Mouse (Mus musculus): ENCODE measurements around the gene Tmem247. TPM values are rescaled to one million over a fixed set of nuclear protein-coding genes. Genes with fewer than 3 reads are reported as not detected.

The Tmem247 gene
- polyA plus RNA-seq, 1 experiment = not detected

DNA sequence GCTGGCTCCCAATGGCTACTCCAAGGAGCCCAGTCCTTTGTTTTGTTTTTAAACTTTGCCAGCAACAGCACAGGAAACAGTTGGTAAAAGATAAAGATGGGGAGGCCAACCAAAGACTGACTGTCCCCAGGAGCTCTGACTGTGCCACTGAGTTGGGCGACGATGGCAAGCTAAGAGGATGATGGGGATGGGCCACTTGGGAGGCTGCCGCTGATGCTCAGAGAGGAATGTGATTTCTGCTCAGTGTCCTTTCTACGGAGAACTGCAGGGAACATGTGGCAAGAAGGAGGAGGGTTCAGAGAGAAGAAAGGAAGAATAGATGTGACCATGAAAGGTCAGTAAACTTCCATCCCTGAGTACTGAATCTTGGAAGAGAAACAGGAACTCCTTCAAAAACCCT, 22.0 kb upstream of the Tmem247 start:
- Histone ChIP-seq H3K4me1 (ENCODE audit: control insufficient read depth, insufficient read depth, low read length) (no peaks in the 10 kb centered on the region), H3K36me3 (ENCODE audit: control insufficient read depth, insufficient read depth, low read length) (no peaks in the 10 kb centered on the region), H3K4me3 (ENCODE audit: insufficient read depth, low read depth, low read length) (no peak overlapping the region), H3K27ac (ENCODE audit: insufficient read depth, low read depth, low read length) (no peak overlapping the region), H3K27me3 (replicated peaks; ENCODE audit: control insufficient read depth, insufficient read depth, low read length) (no peaks in the 10 kb centered on the region)
- TF ChIP-seq CTCF (conservative IDR thresholded peaks at IDR 0.05; ENCODE audit: insufficient read depth, insufficient read length, low read depth, low read length) (no peak), POLR2A (IDR thresholded peaks at IDR 0.05; ENCODE audit: low read depth, low read length) (no peak)
- no peak for DNase-seq
- 89% methylated on average over 4 of the region's 4 CpGs for WGBS

DNA sequence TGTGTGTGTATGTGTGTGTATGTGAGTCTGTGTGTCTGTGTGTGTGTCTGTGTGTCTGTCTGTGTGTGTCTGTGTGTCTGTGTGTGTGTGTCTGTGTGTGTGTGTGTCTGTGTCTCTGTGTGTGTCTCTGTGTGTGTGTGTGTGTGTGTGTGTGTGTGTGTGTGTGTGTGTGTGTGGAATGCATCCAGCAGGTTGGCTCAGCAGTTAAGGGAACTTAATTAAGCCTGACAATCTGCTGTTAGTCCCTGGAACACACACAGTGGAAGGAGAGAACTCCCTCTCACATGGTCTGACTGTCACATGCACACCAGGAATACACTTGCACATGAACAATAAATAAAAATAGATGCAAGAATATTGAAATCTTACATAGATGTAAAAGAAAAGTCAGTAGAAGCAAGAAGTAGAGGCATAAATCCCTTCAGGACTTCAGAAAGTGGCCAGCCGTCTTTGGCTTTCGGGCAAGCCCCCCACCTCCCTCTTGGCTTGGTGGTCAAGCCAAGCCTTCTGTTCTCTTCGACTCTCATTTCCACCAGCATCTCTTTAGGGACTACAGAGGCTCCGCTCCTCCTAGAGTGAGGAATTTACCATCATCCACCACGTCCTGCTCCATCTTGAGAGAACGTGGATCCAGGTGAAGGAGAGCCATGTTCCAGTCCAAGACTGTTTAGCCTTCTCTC, 19.5 kb upstream of the Tmem247 start:
- H3K36me3 ChIP-seq (ENCODE audit: control insufficient read depth, insufficient read depth, low read length) = no peaks in the 10 kb centered on the region
- H3K4me1 ChIP-seq (ENCODE audit: control insufficient read depth, insufficient read depth, low read length) = no peaks in the 10 kb centered on the region
- no peak for TF ChIP-seq CTCF (conservative IDR thresholded peaks at IDR 0.05; ENCODE audit: insufficient read depth, insufficient read length, low read depth, low read length)
- TF ChIP-seq POLR2A (IDR thresholded peaks at IDR 0.05; ENCODE audit: low read depth, low read length) = no peak
- WGBS = 96% methylated on average over 6 of the region's 6 CpGs
- no peaks in the 10 kb centered on the region for H3K27me3 ChIP-seq (replicated peaks; ENCODE audit: control insufficient read depth, insufficient read depth, low read length)
- no peak for DNase-seq
- no peak overlapping the region for H3K4me3 ChIP-seq (ENCODE audit: insufficient read depth, low read depth, low read length)
- no peak overlapping the region for H3K27ac ChIP-seq (ENCODE audit: insufficient read depth, low read depth, low read length)

DNA sequence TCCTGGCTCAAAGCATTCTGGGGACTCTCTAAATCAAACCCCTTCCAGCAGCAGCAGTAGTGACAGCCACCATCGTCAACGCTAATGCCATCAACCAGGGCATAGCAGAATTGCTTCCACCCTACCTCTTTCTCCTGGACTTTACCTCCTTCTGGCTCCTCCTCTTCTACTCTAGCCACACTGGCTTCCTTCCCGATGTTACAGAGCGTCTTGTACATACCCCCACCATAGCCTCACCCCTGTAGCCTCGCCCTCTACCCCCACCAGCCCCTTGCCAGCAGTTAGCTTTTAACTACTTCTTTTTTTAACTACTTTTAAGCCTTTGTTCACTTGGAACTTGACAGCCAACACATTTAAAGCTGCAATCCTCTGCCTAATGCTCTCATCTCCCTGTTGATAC, 17.3 kb upstream of the Tmem247 start:
- peak; percentile 62 for DNase-seq
- TF ChIP-seq POLR2A (IDR thresholded peaks at IDR 0.05; ENCODE audit: low read depth, low read length) (no peak), CTCF (conservative IDR thresholded peaks at IDR 0.05; ENCODE audit: insufficient read depth, insufficient read length, low read depth, low read length) (no peak)
- H3K4me3 ChIP-seq (ENCODE audit: insufficient read depth, low read depth, low read length) = no peak overlapping the region
- no peaks in the 10 kb centered on the region for H3K4me1 ChIP-seq (ENCODE audit: control insufficient read depth, insufficient read depth, low read length)
- 34% methylated on average over 5 of the region's 5 CpGs for WGBS
- no peak overlapping the region for H3K27ac ChIP-seq (ENCODE audit: insufficient read depth, low read depth, low read length)
- H3K27me3 ChIP-seq (replicated peaks; ENCODE audit: control insufficient read depth, insufficient read depth, low read length) = no peaks in the 10 kb centered on the region
- no peaks in the 10 kb centered on the region for H3K36me3 ChIP-seq (ENCODE audit: control insufficient read depth, insufficient read depth, low read length)

DNA sequence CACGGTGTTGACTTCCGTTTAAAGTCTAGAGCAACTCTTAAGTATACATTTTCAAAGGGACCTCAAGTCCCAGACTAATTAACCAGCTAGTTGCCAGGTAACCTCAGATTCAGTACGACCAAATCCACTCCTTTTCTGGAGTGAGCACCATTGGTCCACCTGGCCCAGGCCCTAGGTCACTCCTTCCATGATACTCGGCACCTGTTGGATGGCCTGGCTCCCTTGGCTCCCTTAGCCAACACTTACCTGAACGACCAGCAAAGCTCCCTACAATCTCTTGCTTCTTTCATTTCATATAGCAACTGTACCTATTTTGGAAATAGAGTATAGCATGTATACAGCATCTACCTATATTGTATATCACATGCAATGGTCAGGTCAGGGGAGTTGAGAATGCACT, 16.6 kb upstream of the Tmem247 start:
- DNase-seq = no peak
- Histone ChIP-seq H3K4me3 (ENCODE audit: insufficient read depth, low read depth, low read length) (no peak overlapping the region), H3K27ac (ENCODE audit: insufficient read depth, low read depth, low read length) (no peak overlapping the region), H3K36me3 (ENCODE audit: control insufficient read depth, insufficient read depth, low read length) (no peaks in the 10 kb centered on the region), H3K4me1 (ENCODE audit: control insufficient read depth, insufficient read depth, low read length) (no peaks in the 10 kb centered on the region), H3K27me3 (replicated peaks; ENCODE audit: control insufficient read depth, insufficient read depth, low read length) (no peaks in the 10 kb centered on the region)
- WGBS = 73% methylated on average over 5 of the region's 5 CpGs
- TF ChIP-seq POLR2A (IDR thresholded peaks at IDR 0.05; ENCODE audit: low read depth, low read length) (no peak), CTCF (conservative IDR thresholded peaks at IDR 0.05; ENCODE audit: insufficient read depth, insufficient read length, low read depth, low read length) (no peak)

DNA sequence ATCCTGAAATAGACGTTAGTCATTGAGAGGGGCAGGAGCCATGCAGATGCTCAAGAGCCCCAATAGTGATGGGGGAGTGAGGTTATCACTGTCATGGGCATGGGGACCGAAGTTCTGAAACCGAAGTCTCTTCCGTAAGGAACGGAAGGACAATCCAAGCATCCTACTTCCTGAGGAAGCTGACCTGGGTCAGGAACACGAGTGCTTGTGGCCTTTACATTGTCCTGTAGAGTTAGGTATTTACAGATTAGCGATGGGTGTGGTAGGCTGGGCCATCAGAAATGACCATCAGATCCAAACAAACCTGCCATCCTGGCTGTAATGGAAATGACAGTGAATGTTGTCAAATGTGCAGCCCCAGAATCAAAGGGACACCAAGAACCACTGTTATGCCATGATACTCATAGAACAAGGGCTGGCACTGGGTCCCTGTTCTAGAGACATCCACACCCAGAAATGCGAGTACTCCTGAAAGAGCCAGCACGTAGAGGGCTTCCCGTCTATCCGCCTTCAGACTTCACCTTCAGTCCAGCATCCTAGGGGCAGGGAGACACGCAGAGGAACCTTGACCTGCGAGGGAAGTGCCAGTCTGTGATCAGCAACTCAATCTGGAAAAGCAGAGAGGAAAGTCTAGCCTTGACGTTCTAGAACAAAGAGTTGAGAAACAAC, 14.6 kb upstream of the Tmem247 start:
- Histone ChIP-seq H3K4me3 (ENCODE audit: insufficient read depth, low read depth, low read length) (no peak overlapping the region), H3K27ac (ENCODE audit: insufficient read depth, low read depth, low read length) (no peak overlapping the region), H3K27me3 (replicated peaks; ENCODE audit: control insufficient read depth, insufficient read depth, low read length) (no peaks in the 10 kb centered on the region), H3K4me1 (ENCODE audit: control insufficient read depth, insufficient read depth, low read length) (no peaks in the 10 kb centered on the region; the same call in 1 of the 2 replicates), H3K36me3 (ENCODE audit: control insufficient read depth, insufficient read depth, low read length) (no peaks in the 10 kb centered on the region)
- no peak for TF ChIP-seq POLR2A (IDR thresholded peaks at IDR 0.05; ENCODE audit: low read depth, low read length)
- TF ChIP-seq CTCF (conservative IDR thresholded peaks at IDR 0.05; ENCODE audit: insufficient read depth, insufficient read length, low read depth, low read length) = no peak
- 87% methylated on average over 14 of the region's 14 CpGs for WGBS
- no peak for DNase-seq

DNA sequence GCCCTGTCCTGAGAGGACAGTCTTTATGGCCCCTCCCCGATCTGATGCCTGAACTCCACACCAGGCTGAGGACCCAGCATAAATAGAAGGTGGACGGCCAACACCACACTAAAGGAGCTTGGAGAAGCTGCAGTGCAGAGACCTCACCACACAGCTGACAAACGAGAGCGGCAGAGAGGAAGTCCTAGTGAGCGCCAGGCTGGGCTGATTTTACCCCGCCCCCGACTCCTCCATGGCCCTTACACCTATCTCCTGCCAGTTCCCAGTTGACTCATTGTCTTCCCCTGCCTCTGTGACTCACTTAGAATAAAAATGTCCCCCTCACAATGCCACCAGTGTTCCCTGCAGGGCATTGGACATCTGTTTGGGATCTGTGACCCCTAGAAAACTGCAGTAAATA, 13.6 kb upstream of the Tmem247 start:
- DNase-seq = no peak
- Histone ChIP-seq H3K27ac (ENCODE audit: insufficient read depth, low read depth, low read length) (no peak overlapping the region), H3K4me1 (ENCODE audit: control insufficient read depth, insufficient read depth, low read length) (no peaks in the 10 kb centered on the region; the same call in 1 of the 2 replicates), H3K27me3 (replicated peaks; ENCODE audit: control insufficient read depth, insufficient read depth, low read length) (no peaks in the 10 kb centered on the region), H3K4me3 (ENCODE audit: insufficient read depth, low read depth, low read length) (no peak overlapping the region), H3K36me3 (ENCODE audit: control insufficient read depth, insufficient read depth, low read length) (no peaks in the 10 kb centered on the region)
- WGBS = 50% methylated on average over 7 of the region's 7 CpGs
- no peak for TF ChIP-seq CTCF (conservative IDR thresholded peaks at IDR 0.05; ENCODE audit: insufficient read depth, insufficient read length, low read depth, low read length)
- TF ChIP-seq POLR2A (IDR thresholded peaks at IDR 0.05; ENCODE audit: low read depth, low read length) = no peak

DNA sequence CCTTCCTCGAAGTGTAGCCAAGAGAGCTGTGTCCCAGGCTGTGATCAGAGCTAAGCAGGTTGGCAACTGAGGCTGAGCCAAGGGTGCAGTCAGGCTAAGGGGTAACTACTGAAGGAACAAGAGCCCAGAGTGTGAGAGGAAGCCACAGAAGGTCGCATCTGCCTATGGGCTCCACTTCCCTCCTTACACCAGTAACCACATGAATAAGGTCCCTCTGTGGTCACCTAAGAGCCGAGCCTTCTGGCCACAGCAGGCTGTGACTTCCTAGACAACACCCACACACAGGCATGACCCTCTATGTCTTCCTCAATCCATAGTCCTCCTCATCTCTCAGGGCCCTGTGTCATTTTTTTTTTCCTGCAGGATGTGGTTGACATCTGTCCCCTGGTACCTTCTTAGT, 12.9 kb upstream of the Tmem247 start:
- DNase-seq = no peak
- TF ChIP-seq CTCF (conservative IDR thresholded peaks at IDR 0.05; ENCODE audit: insufficient read depth, insufficient read length, low read depth, low read length) (no peak), POLR2A (IDR thresholded peaks at IDR 0.05; ENCODE audit: low read depth, low read length) (no peak)
- H3K27ac ChIP-seq (ENCODE audit: insufficient read depth, low read depth, low read length) = no peak overlapping the region
- H3K36me3 ChIP-seq (ENCODE audit: control insufficient read depth, insufficient read depth, low read length) = no peaks in the 10 kb centered on the region
- WGBS = 70% methylated on average over 3 of the region's 3 CpGs
- H3K4me1 ChIP-seq (ENCODE audit: control insufficient read depth, insufficient read depth, low read length) = no peaks in the 10 kb centered on the region; the same call in 1 of the 2 replicates
- H3K27me3 ChIP-seq (replicated peaks; ENCODE audit: control insufficient read depth, insufficient read depth, low read length) = no peaks in the 10 kb centered on the region
- H3K4me3 ChIP-seq (ENCODE audit: insufficient read depth, low read depth, low read length) = no peak overlapping the region

Data from kidney, adult 2 months (tissue).